Mouse (Mus musculus): ENCODE data around the gene Hoxc4.

DNA sequence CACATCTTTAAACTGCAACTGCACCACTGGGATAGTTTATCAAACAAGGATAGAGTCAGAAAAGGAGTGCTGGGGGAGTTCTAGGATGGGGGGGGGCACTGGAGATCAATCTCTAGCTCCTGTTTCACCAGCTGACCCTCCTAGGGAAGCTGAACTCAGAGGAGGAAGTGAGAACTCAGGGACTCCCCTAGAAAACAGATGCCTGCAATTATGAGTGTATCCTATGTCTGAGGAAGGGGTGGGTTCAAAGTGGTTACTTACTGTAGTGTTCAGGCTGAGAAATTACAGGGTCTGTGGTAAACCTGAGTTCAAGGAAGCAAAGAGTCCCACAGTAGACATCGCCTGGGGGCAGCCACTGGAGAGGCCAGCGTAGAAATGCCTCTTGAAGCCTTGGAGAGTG, 32.9 kb downstream of the Hoxc4 start:
- TF ChIP-seq CTCF (IDR thresholded peaks at IDR 0.05; ENCODE audit: low read depth, low read length): no peak
- no peak for TF ChIP-seq POLR2A (IDR thresholded peaks at IDR 0.05; ENCODE audit: insufficient read depth, low read length)
- TF ChIP-seq EP300 (IDR thresholded peaks at IDR 0.05; ENCODE audit: insufficient read depth, low read depth, low read length): no peak
